Mouse (Mus musculus): Measurements from ENCODE around the gene Usp3.

- no peak for TF ChIP-seq POLR2A (IDR thresholded peaks at IDR 0.05; ENCODE audit: insufficient read depth, low read depth, low read length)
- no peak for TF ChIP-seq CTCF (IDR thresholded peaks at IDR 0.05)
- TF ChIP-seq EP300 (IDR thresholded peaks at IDR 0.05; ENCODE audit: insufficient read depth, low read depth, low read length), result peak; percentile 91
These were observed 27.6 kb upstream of the Usp3 start for GRCm38 (mm10) chr9:66620581-66620981.
